Mouse (Mus musculus) forebrain, embryonic 15.5 days (tissue): Measurements from ENCODE around the gene Tap2. TPM values are rescaled to one million over a fixed set of nuclear protein-coding genes. Genes with fewer than 3 reads are reported as not detected.
A peak's percentile ranks its signal among the peaks of the same experiment; 100 is the strongest.
"Not testable (repeated sequence)": the region's sequence is repeated elsewhere in the genome, so short reads cannot be mapped to it uniquely, and the experiment has no call there.

ENCODE experiments used
- ATAC-seq: fragments of 200-750 bp; cut with Nextera tagmentation; replicated peaks from 2 replicates; pipeline ENCODE4 v1.8.0; 2017; ENCODE audit warnings: mild to moderate bottlenecking, moderate TSS enrichment, moderate library complexity
- H3K27ac ChIP-seq: fragments of 300-500 bp; sonication (generic); replicated peaks from 2 replicates; pipeline ENCODE4 v1.5.1; 2015; ENCODE audit warnings: mild to moderate bottlenecking, inconsistent platforms
- H3K27me3 ChIP-seq: fragments of 300-500 bp; sonication (generic); 2 replicates; pipeline ENCODE4 v1.6.1; 2015; ENCODE audit warnings: inconsistent platforms
- H3K36me3 ChIP-seq: fragments of 300-500 bp; sonication (generic); 2 replicates; pipeline ENCODE4 v1.6.1; 2015; ENCODE audit warnings: mild to moderate bottlenecking, inconsistent platforms
- H3K4me1 ChIP-seq: fragments of 300-500 bp; sonication (generic); 2 replicates; pipeline ENCODE4 v1.6.1; 2015; ENCODE audit warnings: inconsistent platforms
- H3K4me2 ChIP-seq: fragments of 300-500 bp; sonication (generic); replicated peaks from 2 replicates; pipeline ENCODE4 v1.6.1; 2015; ENCODE audit warnings: mild to moderate bottlenecking, inconsistent platforms
- H3K4me3 ChIP-seq: fragments of 300-500 bp; sonication (generic); 2 replicates; pipeline ENCODE4 v1.5.1; 2015; ENCODE audit warnings: mild to moderate bottlenecking, inconsistent platforms
- H3K9ac ChIP-seq: fragments of 300-500 bp; sonication (generic); replicated peaks from 2 replicates; pipeline ENCODE4 v1.6.1; 2015; ENCODE audit warnings: mild to moderate bottlenecking, inconsistent platforms
- H3K9me3 ChIP-seq: fragments of 300-500 bp; sonication (generic); 2 replicates; pipeline ENCODE4 v1.6.1; 2016; ENCODE audit warnings: inconsistent platforms
- WGBS: fragments of 180-500 bp; shearing (Covaris S2); methylation state at CpG from one replicate; pipeline ENCODE4 v1.1.7; 2015; ENCODE audit warnings: mixed read lengths; 5-methylcytosine and 5-hydroxymethylcytosine counted together
- polyA plus RNA-seq: library from polyadenylated mRNA; unstranded; fragments of >200 nt; fragmentation: Nextera tagmentation; extraction: Ambion mirVana; gene quantifications from 2 replicates; pipeline ENCODE4 v1.2.1, GENCODE M21; 2015

Gene Tap2
- polyA plus RNA-seq, 1 experiment from 2014 or later, result 1.7 TPM

DNA sequence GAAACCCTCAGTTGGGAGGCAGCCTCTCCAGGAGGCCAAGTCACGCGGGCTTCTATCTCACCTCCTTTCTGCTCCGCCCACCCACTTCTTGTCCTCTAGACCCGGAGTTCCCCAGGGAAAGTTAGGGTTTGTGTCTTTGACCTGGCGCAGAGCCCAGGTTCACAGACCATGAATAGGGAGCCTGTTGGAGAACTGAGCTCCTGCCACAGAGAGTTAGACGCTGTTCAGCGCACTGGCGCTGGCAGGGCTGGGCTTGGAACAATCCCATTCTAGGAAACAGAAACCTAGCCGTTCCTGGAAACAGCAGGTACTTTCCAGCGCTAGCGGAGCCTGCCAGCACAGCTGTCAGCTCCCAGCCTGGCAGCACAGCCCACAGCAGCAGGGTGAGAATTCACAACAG is 15.3 kb downstream of the Tap2 start:
- no peak for ATAC-seq
- no peak overlapping the region for H3K27ac ChIP-seq
- no peaks in the 10 kb centered on the region for H3K4me1 ChIP-seq
- no peak overlapping the region for H3K9ac ChIP-seq
- H3K9me3 ChIP-seq, result no peaks in the 10 kb centered on the region
- no peaks in the 10 kb centered on the region for H3K36me3 ChIP-seq
- no peak overlapping the region for H3K4me2 ChIP-seq
- WGBS, result 63% methylated on average over 11 of the region's 11 CpGs
- peaks cover 12% of the 10 kb centered on the region; the same call in 1 of the 2 replicates for H3K27me3 ChIP-seq
- no peak overlapping the region for H3K4me3 ChIP-seq

DNA sequence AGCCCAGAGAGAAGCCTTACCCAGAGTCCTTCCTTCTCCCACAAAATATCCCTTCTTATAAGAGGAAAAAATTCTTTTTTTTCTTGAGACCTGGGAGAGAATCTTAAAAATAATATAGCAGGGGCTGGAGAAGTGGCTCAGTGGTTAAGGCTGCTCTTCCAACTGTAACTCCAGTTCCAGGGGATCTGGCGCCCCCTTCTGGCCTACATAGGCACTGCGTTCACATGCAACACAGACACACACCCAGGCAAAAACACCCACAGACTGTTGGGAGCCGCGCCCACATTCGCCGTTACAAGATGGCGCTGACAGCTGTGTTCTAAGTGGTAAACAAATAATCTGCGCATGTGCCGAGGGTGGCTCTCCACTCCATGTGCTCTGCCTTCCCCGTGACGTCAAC is 15.8 kb downstream of the Tap2 start:
- 89% methylated on average over 9 of the region's 11 CpGs for WGBS

DNA sequence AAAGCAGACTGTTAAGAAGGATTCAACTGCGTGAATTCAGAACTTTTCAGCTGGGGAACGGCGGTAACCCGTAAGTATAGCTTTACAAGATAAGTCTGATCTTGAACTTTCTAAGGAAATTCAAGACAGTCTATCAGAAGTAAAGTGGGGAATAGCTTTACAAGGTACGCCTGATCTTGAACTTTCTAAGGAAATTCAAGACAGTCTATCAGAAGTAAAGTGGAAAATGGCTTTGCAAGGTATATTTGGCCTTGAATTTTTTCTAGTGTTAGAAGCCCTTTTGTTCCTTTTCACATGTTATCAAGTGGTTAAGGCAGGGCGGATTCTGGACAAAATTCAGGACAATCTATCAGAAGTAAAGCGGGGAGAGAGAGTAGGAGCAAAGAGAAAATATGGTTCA is 16.5 kb downstream of the Tap2 start:
- not testable (repeated sequence) for H3K27ac ChIP-seq, H3K9me3 ChIP-seq, H3K27me3 ChIP-seq, H3K4me2 ChIP-seq, H3K4me1 ChIP-seq, H3K4me3 ChIP-seq, ATAC-seq, H3K36me3 ChIP-seq, H3K9ac ChIP-seq
- WGBS, result 97% methylated on average over 4 of the region's 7 CpGs

More for the DNA sequence above, 15.8 kb downstream of the Tap2 start:
- H3K27me3 ChIP-seq, result peaks cover 12% of the 10 kb centered on the region; the same call in 1 of the 2 replicates
- not testable (repeated sequence) for H3K27ac ChIP-seq, H3K4me3 ChIP-seq, H3K9me3 ChIP-seq, H3K9ac ChIP-seq, H3K4me1 ChIP-seq, H3K4me2 ChIP-seq, H3K36me3 ChIP-seq, ATAC-seq

DNA sequence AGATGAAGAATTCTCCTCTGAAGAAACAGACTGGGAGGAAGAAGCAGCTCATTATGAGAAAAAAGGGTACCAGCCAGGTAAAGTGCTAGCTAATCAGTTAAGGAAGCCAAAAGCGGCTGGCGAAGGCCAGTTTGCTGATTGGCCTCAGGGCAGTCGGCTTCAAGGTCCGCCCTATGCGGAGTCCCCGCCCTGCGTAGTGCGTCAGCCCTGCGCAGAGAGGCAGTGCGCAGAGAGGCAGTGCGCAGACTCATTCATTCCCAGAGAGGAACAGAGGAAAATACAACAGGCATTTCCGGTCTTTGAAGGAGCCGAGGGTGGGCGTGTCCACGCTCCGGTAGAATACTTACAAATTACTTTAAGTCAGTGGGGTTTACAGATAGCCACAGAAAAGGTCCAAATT is 17.1 kb downstream of the Tap2 start:
- ATAC-seq, H3K4me3 ChIP-seq, H3K27me3 ChIP-seq, H3K27ac ChIP-seq, H3K4me2 ChIP-seq, H3K36me3 ChIP-seq, H3K9ac ChIP-seq, H3K9me3 ChIP-seq, H3K4me1 ChIP-seq: not testable (repeated sequence)
- WGBS, result 93% methylated on average over 8 of the region's 16 CpGs

DNA sequence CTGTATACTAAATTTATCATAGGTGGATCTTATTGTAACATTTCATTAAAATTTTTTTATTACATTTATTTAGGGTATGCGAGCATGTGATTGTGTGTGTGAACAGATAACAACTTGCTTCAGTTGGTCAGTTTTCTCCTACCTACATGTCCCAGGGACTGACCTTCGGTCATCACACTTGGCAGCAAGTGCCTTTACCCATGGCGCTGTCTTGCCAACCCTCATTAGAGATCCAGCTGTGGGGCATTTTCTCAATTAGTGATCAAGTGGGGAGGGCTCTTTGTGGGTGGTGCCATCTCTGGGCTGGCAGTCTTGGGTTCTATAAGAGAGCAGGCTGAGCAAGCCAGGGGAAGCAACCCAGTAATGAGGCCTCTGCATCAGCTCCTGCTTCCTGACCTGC is 21.5 kb downstream of the Tap2 start:
- H3K4me2 ChIP-seq, result no peak overlapping the region
- H3K9ac ChIP-seq, result no peak overlapping the region
- no peaks in the 10 kb centered on the region for H3K36me3 ChIP-seq
- no peak overlapping the region for H3K4me3 ChIP-seq
- no peaks in the 10 kb centered on the region for H3K4me1 ChIP-seq
- no peak overlapping the region for H3K27ac ChIP-seq
- no peaks in the 10 kb centered on the region for H3K9me3 ChIP-seq
- H3K27me3 ChIP-seq, result no peaks in the 10 kb centered on the region
- ATAC-seq, result no peak
- 94% methylated on average over 3 of the region's 3 CpGs for WGBS

DNA sequence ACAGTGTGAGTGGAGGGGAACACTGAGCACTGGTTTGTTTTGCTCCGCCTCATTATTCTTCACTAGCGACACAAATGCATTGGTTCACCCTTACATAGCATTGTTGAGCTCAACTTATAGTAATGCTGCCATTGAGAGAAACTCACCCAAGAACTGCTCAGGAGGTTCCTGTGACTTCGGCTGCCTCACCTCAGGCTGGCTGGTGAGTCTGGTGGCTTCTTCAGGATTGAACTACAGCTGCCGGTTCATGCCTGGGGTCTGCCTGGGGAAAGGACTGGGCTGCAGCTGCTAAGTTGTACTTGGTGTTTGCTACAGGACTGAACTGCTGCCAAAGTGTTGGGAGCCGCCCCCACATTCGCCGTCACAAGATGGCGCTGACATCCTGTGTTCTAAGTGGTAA is 22.1 kb downstream of the Tap2 start:
- Histone ChIP-seq H3K4me2 (no peak overlapping the region), H3K9ac (no peak overlapping the region), H3K4me3 (no peak overlapping the region), H3K27me3 (no peaks in the 10 kb centered on the region), H3K9me3 (no peaks in the 10 kb centered on the region), H3K27ac (no peak overlapping the region), H3K36me3 (no peaks in the 10 kb centered on the region), H3K4me1 (no peaks in the 10 kb centered on the region)
- ATAC-seq, result no peak
- 96% methylated on average over 8 of the region's 8 CpGs for WGBS

DNA sequence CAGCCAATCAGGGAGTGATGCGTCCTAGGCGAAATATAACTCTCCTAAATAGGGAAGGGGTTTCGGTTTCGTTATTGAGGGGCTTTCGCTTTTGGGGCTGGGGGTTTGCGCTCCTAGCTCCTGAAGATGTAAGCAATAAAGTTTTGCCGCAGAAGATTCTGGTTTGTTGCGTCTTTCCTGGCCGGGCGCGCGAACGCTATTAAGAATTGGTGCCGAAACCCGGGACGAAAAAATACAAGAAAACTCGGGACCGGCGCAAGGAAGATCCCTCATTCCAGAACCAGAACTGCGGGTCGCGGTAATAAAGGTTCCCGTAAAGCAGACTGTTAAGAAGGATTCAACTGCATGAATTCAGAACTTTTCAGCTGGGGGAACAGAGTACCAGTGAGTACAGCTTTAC is 22.6 kb downstream of the Tap2 start:
- H3K4me2 ChIP-seq, H3K4me3 ChIP-seq, H3K36me3 ChIP-seq, ATAC-seq, H3K27ac ChIP-seq, H3K9ac ChIP-seq, H3K4me1 ChIP-seq, H3K27me3 ChIP-seq, H3K9me3 ChIP-seq: not testable (repeated sequence)
- 96% methylated on average over 17 of the region's 23 CpGs for WGBS

DNA sequence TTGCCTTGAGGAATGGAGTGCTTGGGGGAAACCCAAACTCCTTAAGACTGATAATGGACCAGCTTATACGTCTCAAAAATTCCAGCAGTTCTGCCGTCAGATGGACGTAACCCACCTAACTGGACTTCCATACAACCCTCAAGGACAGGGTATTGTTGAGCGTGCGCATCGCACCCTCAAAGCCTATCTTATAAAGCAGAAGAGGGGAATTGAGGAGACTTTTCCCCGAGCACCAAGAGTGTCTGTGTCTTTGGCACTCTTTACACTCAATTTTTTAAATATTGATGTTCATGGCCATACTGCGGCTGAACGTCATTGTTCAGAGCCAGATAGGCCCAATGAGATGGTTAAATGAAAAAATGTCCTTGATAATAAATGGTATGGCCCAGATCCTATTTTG is 27.6 kb downstream of the Tap2 start:
- ATAC-seq, H3K9ac ChIP-seq, H3K4me1 ChIP-seq, H3K4me2 ChIP-seq, H3K4me3 ChIP-seq, H3K36me3 ChIP-seq, H3K9me3 ChIP-seq, H3K27me3 ChIP-seq, H3K27ac ChIP-seq: not testable (repeated sequence)
- WGBS, result 94% methylated on average over 7 of the region's 9 CpGs

DNA sequence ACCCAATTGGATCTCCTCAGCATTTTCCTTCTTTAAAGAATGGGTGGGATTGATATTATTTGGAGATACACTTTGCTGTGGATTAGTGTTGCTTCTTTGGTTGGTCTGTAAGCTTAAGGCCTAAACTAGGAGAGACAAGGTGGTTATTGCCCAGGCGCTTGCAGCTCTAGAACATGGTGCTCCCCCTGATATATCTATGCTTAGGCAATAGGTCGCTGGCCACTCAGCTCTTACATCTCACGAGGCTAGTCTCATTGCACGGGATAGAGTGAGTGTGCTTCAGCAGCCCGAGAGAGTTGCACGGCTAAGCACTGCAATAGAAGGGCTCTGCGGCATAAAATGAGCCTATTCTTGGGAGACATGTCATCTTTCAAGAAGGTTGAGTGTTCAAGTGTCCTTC is 28.7 kb downstream of the Tap2 start:
- H3K36me3 ChIP-seq, H3K4me2 ChIP-seq, H3K9me3 ChIP-seq, H3K9ac ChIP-seq, ATAC-seq, H3K27me3 ChIP-seq, H3K4me3 ChIP-seq, H3K27ac ChIP-seq, H3K4me1 ChIP-seq: not testable (repeated sequence)
- 95% methylated on average over 7 of the region's 7 CpGs for WGBS

DNA sequence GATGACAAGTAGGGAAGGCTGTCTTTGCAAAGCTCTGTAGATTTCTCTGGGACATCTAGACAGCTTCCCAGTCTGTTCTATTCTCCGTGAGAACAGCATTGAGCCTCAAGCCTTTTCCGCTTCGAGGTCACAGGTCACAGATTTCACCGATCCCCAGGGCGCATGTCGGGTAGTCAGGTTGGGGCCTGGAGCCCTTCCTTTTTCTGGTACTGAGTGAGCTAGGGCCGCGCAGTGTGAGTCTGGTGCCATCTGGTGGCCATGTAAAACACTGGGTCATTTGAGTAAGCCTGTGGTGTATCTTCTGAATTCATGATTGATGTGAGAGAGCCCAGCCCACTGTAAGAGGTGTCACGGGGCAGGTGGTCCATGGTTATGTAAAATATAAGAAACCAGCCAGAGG is 31.6 kb downstream of the Tap2 start:
- no peak overlapping the region for H3K27ac ChIP-seq
- H3K9me3 ChIP-seq, result no peaks in the 10 kb centered on the region
- no peaks in the 10 kb centered on the region for H3K36me3 ChIP-seq
- WGBS, result 49% methylated on average over 9 of the region's 9 CpGs
- peak; percentile 60 for ATAC-seq
- H3K27me3 ChIP-seq, result no peaks in the 10 kb centered on the region
- H3K4me2 ChIP-seq, result no peak overlapping the region
- no peak overlapping the region for H3K9ac ChIP-seq
- no peak overlapping the region for H3K4me3 ChIP-seq
- H3K4me1 ChIP-seq, result no peaks in the 10 kb centered on the region

DNA sequence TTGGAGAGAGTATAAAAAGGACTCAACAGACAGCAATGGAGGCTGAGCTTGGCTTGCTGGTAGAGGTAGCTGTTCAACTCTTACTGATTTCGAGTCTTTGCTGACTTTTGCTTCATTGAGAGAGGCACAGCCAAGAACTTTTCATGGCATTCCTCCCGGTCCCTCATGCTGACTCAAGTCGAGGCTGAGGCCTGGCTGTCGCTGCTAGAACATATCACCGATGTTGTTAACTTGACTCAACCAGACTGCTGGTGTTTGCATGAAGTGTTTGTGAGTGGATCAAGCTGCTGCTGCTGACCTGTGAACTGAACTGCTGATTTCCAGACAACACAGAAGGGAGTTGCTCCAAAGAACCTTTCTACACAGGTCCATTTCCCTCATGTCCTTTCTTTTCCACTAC is 33.4 kb downstream of the Tap2 start:
- Histone ChIP-seq H3K4me2 (no peak overlapping the region), H3K9me3 (no peaks in the 10 kb centered on the region), H3K4me3 (no peak overlapping the region), H3K36me3 (no peaks in the 10 kb centered on the region), H3K9ac (no peak overlapping the region), H3K27me3 (no peaks in the 10 kb centered on the region), H3K27ac (no peak overlapping the region), H3K4me1 (no peaks in the 10 kb centered on the region)
- ATAC-seq, result no peak
- WGBS, result 82% methylated on average over 5 of the region's 5 CpGs

DNA sequence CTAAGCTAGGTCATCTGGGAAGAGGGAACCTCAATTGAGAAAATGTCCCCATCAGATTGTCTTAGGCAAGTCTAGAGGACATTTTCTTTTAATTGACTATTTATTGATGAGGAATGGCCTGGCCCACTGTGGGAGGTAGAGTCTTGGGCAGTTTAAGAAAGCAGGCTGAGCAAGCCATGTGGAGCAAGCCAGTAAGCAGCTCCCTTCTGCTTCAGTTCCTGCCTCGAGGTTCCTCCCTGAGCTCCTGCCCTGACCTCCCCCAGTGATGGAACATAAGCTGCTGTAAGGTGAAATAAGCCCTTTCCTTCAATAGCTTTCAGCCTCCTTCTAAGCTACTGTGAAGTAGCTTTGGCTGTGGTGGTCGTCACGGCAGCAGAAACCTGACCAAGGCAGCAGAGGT is 34.4 kb downstream of the Tap2 start:
- no peak for ATAC-seq
- Histone ChIP-seq H3K9ac (no peak overlapping the region), H3K36me3 (no peaks in the 10 kb centered on the region), H3K4me2 (no peak overlapping the region), H3K9me3 (no peaks in the 10 kb centered on the region), H3K4me1 (no peaks in the 10 kb centered on the region), H3K27ac (no peak overlapping the region), H3K4me3 (no peak overlapping the region), H3K27me3 (no peaks in the 10 kb centered on the region)
- WGBS, result 82% methylated on average over 3 of the region's 3 CpGs

DNA sequence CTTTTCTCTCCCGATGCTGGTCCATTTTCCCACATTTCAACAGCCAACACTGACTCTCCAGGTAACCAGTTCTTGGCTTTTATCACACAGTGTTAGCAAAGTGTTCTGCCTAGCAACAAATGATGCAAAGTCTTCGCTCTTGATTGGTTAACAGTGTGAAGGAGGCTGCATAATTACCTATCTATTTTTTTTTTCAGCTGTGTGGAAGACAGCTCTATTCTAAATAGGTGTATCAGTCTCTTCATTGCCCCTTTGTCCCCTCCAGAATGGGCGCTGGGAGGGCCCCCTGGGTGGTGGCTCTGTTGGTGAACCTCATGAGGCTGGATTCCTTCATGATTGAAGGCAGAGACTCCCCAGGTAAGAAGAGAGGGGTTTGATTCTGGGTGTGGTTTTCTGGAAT is 35.4 kb downstream of the Tap2 start, which contains the start of gene H2-Ob:
Gene H2-Ob, plus strand, starts transcription at position 198 of the 400 bp plus-strand sequence.
- no peak within 1 kb of the TSS for H3K4me2 ChIP-seq
- no peaks in the 10 kb centered on the region for H3K9me3 ChIP-seq
- WGBS, result 53% methylated on average over 3 of the region's 3 CpGs
- H3K9ac ChIP-seq, result no peak within 1 kb of the TSS
- H3K27me3 ChIP-seq, result no peaks in the 10 kb centered on the region
- H3K36me3 ChIP-seq, result no peaks in the 10 kb centered on the region
- H3K4me3 ChIP-seq, result no peak within 1 kb of the TSS
- H3K27ac ChIP-seq, result no peak within 1 kb of the TSS
- H3K4me1 ChIP-seq, result no peaks in the 10 kb centered on the region
- no peak for ATAC-seq
